Mouse (Mus musculus): ENCODE data around the gene Wdr60. TPM values are rescaled to one million over a fixed set of nuclear protein-coding genes. Genes with fewer than 3 reads are reported as not detected.
"Not testable (repeated sequence)": the region's sequence is repeated elsewhere in the genome, so short reads cannot be mapped to it uniquely, and the experiment has no call there.

The Wdr60 gene
- polyA plus RNA-seq, 1 experiment from 2014 or later: 22.6 TPM

DNA sequence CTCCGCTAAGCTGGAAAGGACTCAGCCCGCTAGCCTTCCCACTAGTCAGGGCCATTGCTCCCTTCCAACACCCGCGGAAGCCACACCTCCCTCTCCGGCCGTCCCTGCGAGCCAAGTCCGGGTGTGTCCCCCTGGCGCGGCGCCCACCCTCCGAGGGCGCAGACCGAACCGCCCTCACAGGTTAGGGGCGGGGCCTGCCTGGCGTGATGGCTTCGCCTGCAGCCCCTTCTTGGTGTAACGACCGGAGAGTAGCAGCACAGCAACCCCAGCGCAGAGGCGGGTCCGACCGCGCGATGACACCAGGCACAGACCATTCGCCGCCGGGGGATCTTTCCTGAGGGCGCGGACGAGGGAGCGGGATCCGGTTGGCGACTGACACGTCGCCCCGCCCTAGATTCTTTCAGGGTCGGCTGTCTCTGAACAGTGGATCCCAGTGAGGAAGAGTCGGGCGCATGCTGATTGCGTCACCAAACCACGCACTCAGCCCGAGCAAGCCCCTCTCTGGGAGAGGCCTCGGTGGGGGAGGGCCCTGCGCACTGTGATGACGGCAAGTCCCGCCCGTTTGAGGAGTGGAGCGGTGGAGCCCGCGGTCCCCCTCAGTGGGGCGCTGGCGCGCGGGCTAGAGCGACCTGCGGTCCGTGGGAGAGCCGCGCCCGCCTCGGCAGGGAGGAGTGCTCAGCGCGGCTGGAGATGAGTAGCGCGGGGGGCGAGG is 18.0 kb upstream of the Wdr60 start, which contains the start of gene Esyt2:
Gene Esyt2 (plus strand): TSS at position 544 of the 712 bp plus-strand sequence.
- peak within 1 kb of the TSS; percentile 80 for H3K4me3 ChIP-seq
- WGBS: 0% methylated on average over 59 of the region's 68 CpGs
- ATAC-seq (replicated peaks): peak; percentile 97
- peaks cover 11% of the 10 kb centered on the region for H3K4me1 ChIP-seq
- peak within 1 kb of the TSS; percentile 87 for H3K4me2 ChIP-seq
- peak within 1 kb of the TSS; percentile 99 for H3K27ac ChIP-seq
- H3K9ac ChIP-seq: peak within 1 kb of the TSS; percentile 89
- no peaks in the 10 kb centered on the region for H3K27me3 ChIP-seq (replicated peaks)
- no peaks in the 10 kb centered on the region for H3K36me3 ChIP-seq (replicated peaks)
- no peaks in the 10 kb centered on the region for H3K9me3 ChIP-seq

DNA sequence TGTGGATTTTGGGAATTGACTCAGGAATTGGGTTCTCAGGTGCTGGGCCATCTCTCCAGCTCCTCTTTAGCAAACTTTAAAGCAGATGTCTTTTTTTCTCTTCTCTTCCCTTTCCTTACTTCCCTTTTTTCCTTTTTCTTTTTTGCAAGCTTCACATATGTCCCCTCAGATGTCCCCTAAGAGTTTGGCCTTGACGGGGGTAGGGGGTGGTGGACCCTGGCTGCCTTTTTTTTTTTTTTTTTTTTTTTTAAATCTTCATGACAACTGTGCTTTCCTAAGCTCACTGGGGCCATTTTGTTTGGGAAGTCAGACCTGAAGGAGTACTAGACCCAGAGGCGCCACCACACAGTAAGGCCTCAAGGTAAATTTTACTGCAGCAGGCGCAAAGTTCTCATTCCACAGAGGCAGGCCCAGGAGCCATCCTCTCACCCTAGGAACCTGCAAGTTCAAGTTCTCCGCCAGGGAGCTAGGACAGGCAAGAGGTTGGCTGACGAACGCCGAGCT is 17.4 kb upstream of the Wdr60 start:
- ATAC-seq (replicated peaks): no peak

DNA sequence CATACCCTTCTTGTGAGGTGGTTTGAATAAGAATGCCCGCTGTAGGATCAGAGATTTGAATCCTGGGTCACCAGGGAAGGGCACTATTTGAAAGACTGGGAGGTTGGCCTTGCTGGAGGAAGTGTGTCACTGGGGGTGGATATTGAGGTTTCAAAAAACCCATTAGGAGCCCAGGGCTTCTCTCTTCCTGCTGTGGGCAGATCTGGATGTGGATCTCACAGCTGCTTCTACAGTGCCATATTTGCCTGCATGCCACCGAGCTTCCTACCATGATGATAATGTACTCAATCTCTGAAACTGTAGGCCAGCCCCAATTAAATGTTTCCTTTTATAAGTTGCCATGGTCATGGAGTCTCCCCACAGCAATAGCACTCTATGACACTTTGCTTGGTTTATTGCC is 16.4 kb upstream of the Wdr60 start:
- Histone ChIP-seq H3K9ac (no peak overlapping the region), H3K27me3 (replicated peaks) (no peaks in the 10 kb centered on the region), H3K9me3 (no peaks in the 10 kb centered on the region), H3K4me2 (no peak overlapping the region), H3K4me1 (peaks cover 11% of the 10 kb centered on the region), H3K27ac (no peak overlapping the region), H3K4me3 (no peak overlapping the region), H3K36me3 (replicated peaks) (no peaks in the 10 kb centered on the region)
- ATAC-seq (replicated peaks): no peak
- WGBS: 99% methylated on average over 2 of the region's 2 CpGs

More for the DNA sequence above, 17.4 kb upstream of the Wdr60 start:
- peak overlapping the region; percentile 61 for H3K4me2 ChIP-seq
- H3K27me3 ChIP-seq (replicated peaks): no peaks in the 10 kb centered on the region
- WGBS: 0% methylated on average over 7 of the region's 7 CpGs
- no peaks in the 10 kb centered on the region for H3K36me3 ChIP-seq (replicated peaks)
- H3K4me1 ChIP-seq: peaks cover 11% of the 10 kb centered on the region
- H3K27ac ChIP-seq: peak overlapping the region; percentile 99
- no peaks in the 10 kb centered on the region for H3K9me3 ChIP-seq
- peak overlapping the region; percentile 80 for H3K4me3 ChIP-seq
- H3K9ac ChIP-seq: peak overlapping the region; percentile 62

DNA sequence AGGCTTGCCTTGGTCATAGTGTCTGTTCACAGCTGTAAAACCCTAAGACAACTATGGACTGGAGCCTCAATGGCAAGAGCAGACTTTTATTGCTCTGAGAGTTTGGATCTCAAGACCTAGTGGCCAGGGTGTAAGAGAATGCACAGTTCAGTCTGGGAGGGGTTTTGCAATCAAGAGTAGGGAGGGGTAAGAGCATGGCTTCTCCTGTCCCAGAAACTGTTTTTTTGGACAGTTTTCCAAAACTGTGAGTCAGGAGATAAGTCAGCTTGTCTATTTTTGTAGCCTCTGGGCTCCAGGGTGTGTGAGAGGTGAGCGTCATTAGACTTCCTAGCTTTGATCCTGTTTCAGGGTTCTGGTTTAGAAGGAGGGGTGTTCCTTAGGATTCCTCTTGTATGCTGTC is 15.7 kb upstream of the Wdr60 start:
- no peak overlapping the region for H3K4me2 ChIP-seq
- H3K4me3 ChIP-seq: no peak overlapping the region
- no peaks in the 10 kb centered on the region for H3K27me3 ChIP-seq (replicated peaks)
- H3K9me3 ChIP-seq: no peaks in the 10 kb centered on the region
- H3K4me1 ChIP-seq: peaks cover 11% of the 10 kb centered on the region
- H3K27ac ChIP-seq: no peak overlapping the region
- H3K9ac ChIP-seq: no peak overlapping the region
- WGBS: 90% methylated on average over 1 of the region's 1 CpGs
- H3K36me3 ChIP-seq (replicated peaks): no peaks in the 10 kb centered on the region
- no peak for ATAC-seq (replicated peaks)

DNA sequence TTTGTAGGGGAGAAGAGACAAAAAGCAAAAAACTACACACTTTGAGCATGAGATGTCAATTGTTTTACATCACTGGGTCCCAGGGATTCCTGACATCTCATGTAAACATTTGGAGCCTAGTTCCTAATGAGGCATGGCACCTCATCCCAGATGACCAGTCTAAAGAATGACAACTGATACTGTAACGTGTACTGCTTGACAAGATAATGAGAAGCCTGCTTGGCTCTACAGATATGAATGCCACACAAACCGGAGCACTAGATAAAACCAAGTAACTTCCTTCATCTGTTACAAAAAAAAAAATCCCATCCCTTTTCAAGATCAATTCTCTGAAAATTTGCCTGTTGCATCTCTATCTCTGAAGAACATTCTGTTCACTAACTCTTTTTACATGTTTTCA is 14.1 kb upstream of the Wdr60 start:
- no peak for ATAC-seq (replicated peaks)
- H3K36me3 ChIP-seq (replicated peaks): no peaks in the 10 kb centered on the region
- no peak overlapping the region for H3K9ac ChIP-seq
- no peak overlapping the region for H3K27ac ChIP-seq
- H3K4me3 ChIP-seq: no peak overlapping the region
- no peaks in the 10 kb centered on the region for H3K9me3 ChIP-seq
- H3K4me1 ChIP-seq: peaks cover 3% of the 10 kb centered on the region
- H3K4me2 ChIP-seq: no peak overlapping the region
- 0 out of 2 replicates have a peak, but pooled peaks cover 2% of the 10 kb centered on the region for H3K27me3 ChIP-seq (replicated peaks)
- WGBS: 82% methylated on average over 2 of the region's 2 CpGs

DNA sequence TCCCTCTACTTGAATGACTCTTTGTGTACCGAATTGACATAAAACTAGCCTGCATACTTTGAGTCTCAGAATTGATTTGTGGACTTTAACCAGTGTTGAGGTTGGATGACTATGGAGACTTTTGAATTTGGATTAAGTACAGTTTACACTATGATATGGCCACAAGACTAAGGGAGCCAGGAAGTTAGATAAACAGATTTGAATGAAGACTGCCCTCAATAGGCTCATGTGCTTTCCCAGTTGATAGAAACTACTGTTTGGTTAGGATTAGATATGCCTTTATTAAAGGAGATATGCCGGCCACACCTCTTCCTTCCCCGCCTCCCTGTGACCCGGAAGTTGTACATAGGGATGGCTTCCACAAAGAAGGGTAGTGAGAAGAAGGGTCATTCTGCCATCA is 12.8 kb upstream of the Wdr60 start:
- ATAC-seq (replicated peaks): no peak
- H3K4me1 ChIP-seq: peaks cover 2% of the 10 kb centered on the region; the same call in 1 of the 2 replicates
- no peaks in the 10 kb centered on the region for H3K36me3 ChIP-seq (replicated peaks)
- H3K9me3 ChIP-seq: no peaks in the 10 kb centered on the region
- WGBS: 94% methylated on average over 4 of the region's 4 CpGs
- H3K9ac ChIP-seq: no peak overlapping the region
- H3K4me2 ChIP-seq: no peak overlapping the region
- 0 out of 2 replicates have a peak, but pooled peaks cover 2% of the 10 kb centered on the region for H3K27me3 ChIP-seq (replicated peaks)
- no peak overlapping the region for H3K4me3 ChIP-seq
- H3K27ac ChIP-seq: no peak overlapping the region

DNA sequence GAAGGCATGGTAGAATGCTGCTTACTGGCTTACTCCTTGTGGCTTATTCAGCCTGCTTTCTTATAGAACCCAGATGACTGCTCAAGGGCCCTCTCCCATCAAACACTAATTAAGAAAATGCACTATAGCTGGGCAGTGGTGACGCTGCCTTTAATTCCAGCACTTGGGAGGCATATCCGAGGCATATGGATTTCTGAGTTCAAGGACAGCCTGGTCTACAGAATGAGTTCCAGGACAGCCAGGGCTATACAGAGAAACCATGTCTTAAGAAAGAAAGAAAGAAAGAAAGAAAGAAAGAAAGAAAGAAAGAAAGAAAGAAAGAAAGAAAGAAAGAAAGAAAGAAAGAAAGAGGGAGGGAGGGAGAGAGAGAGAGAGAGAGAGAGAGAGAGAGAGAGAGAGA is 12.3 kb upstream of the Wdr60 start, which contains the start of gene Gm11027:
Gene Gm11027 (plus strand): TSS at position 301 of the 400 bp plus-strand sequence.
- H3K4me3 ChIP-seq; H3K4me2 ChIP-seq; H3K27me3 ChIP-seq (replicated peaks); H3K4me1 ChIP-seq; ATAC-seq (replicated peaks); H3K9me3 ChIP-seq; H3K36me3 ChIP-seq (replicated peaks); H3K27ac ChIP-seq; H3K9ac ChIP-seq: not testable (repeated sequence)
- 86% methylated on average over 2 of the region's 2 CpGs for WGBS

DNA sequence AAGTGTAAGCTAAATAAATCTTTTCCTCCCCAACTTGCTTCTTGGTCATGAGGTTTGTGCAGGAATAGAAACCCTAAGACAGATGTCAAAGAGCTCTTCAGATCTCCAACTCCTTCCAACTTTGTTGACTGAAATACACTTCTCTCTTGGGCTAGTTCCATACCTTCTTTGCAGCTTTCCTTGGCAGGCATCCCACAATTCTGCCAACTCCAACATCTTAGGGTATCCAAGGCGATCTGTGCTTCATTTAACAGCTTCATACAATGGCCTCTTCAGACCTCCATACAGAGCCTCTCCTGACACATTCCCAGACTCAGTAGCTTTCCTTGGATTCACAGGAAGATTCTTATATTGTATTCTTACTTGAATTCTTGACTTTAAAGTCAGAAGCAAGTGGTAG is 10.9 kb upstream of the Wdr60 start:
- no peak for ATAC-seq (replicated peaks)
- H3K4me3 ChIP-seq: no peak overlapping the region
- 56% methylated on average over 1 of the region's 1 CpGs for WGBS

DNA sequence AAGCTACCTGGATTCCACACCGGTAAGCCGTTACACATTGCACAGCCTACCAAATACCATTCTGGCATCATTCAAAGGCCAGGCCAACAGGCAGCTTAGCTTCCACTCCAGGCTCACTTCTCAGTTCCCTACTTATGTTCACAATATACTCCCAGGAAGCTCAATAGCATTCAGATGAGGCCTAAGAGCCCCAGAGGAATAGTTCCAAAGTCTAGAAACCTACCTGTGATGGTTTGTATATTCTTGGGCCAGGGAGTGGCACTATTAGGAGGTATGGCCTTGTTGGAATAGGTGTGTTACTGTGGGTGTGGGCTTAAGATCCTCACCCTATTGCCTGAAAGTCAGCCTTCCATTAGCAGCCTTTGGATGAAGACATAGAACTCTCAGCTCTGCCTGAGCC is 8.2 kb upstream of the Wdr60 start:
- no peak for ATAC-seq (replicated peaks)
- Histone ChIP-seq H3K27me3 (replicated peaks) (0 out of 2 replicates have a peak, but pooled peaks cover 2% of the 10 kb centered on the region), H3K4me2 (no peak overlapping the region), H3K9ac (no peak overlapping the region), H3K4me1 (no peaks in the 10 kb centered on the region), H3K4me3 (no peak overlapping the region), H3K27ac (no peak overlapping the region), H3K36me3 (replicated peaks) (no peaks in the 10 kb centered on the region), H3K9me3 (no peaks in the 10 kb centered on the region)
- WGBS: 96% methylated on average over 2 of the region's 2 CpGs

More for the DNA sequence above, 10.9 kb upstream of the Wdr60 start:
- Histone ChIP-seq H3K4me1 (no peaks in the 10 kb centered on the region), H3K36me3 (replicated peaks) (no peaks in the 10 kb centered on the region), H3K9ac (no peak overlapping the region), H3K27ac (no peak overlapping the region), H3K9me3 (no peaks in the 10 kb centered on the region), H3K27me3 (replicated peaks) (0 out of 2 replicates have a peak, but pooled peaks cover 2% of the 10 kb centered on the region), H3K4me2 (no peak overlapping the region)

DNA sequence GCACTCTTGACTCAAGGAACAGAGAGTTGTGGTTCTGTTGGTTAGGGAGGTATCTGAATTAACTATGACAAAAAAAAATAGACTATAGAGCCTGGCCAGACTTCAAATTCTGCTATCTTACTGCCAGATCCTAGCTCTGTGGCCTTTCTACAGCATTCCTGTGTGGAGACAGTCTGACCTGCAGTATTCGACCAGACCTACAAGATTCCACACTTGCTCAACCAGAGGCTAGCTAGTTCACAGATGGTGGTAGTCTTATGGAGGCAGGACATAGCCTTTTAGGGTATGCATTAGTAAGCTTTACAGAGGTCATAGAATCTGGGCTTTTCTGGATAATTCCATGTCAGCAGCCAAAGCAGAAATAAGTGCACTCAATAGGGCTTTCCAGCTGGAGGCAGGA is 7.7 kb upstream of the Wdr60 start:
- Histone ChIP-seq H3K27me3 (replicated peaks) (0 out of 2 replicates have a peak, but pooled peaks cover 2% of the 10 kb centered on the region), H3K9ac (no peak overlapping the region), H3K9me3 (no peaks in the 10 kb centered on the region), H3K4me1 (no peaks in the 10 kb centered on the region), H3K4me3 (no peak overlapping the region), H3K27ac (no peak overlapping the region), H3K4me2 (no peak overlapping the region), H3K36me3 (replicated peaks) (no peaks in the 10 kb centered on the region)
- 88% methylated on average over 1 of the region's 1 CpGs for WGBS
- no peak for ATAC-seq (replicated peaks)

DNA sequence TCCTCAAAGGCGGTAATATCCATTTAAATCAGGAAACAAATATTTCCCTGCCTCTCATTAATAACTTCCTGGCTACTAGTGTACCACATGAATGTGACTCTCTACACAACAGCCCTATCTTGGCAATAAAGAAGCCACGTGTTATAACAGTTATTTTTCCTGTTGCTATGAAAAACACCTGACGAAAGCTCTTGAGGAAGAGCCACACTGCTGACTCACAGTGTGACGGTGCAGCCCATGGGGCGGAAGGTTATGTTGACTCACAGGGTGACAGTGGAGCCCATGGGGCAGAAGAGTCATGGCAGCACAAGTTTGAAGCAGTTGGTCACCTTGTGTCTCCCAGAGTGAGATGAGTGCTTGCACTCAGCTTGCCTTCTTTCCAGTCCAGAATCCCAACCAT is 6.6 kb upstream of the Wdr60 start:
- no peak overlapping the region for H3K4me3 ChIP-seq
- H3K27ac ChIP-seq: no peak overlapping the region
- 85% methylated on average over 5 of the region's 5 CpGs for WGBS
- H3K27me3 ChIP-seq (replicated peaks): 0 out of 2 replicates have a peak, but pooled peaks cover 2% of the 10 kb centered on the region
- no peak overlapping the region for H3K4me2 ChIP-seq
- ATAC-seq (replicated peaks): no peak
- no peaks in the 10 kb centered on the region for H3K4me1 ChIP-seq
- no peaks in the 10 kb centered on the region for H3K36me3 ChIP-seq (replicated peaks)
- no peaks in the 10 kb centered on the region for H3K9me3 ChIP-seq
- no peak overlapping the region for H3K9ac ChIP-seq

DNA sequence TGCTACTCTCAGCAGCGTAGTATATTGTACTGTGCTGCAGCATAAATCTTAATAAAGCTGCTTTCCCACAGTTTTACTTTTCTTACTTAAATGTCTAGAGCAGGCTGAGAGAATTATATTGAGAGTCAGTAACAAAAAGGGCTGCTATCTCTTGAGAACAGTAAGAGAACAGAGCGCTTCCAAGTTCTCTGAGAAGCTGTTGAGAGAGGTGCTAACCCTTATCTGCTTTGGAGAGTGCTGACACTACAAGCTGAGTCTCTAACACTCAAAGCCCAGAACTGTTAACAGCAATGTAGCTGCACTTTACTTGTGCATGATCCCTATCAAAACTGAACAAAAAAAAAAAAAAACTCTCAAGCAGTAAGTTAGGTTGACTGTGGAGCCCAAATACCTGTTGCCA is 2.5 kb upstream of the Wdr60 start:
- Histone ChIP-seq H3K4me2 (no peak overlapping the region), H3K27ac (no peak overlapping the region), H3K4me3 (no peak overlapping the region), H3K27me3 (replicated peaks) (no peaks in the 10 kb centered on the region), H3K4me1 (peaks cover 13% of the 10 kb centered on the region), H3K9ac (no peak overlapping the region), H3K36me3 (replicated peaks) (no peaks in the 10 kb centered on the region), H3K9me3 (no peaks in the 10 kb centered on the region)
- ATAC-seq (replicated peaks): no peak
- 86% methylated on average over 2 of the region's 2 CpGs for WGBS

DNA sequence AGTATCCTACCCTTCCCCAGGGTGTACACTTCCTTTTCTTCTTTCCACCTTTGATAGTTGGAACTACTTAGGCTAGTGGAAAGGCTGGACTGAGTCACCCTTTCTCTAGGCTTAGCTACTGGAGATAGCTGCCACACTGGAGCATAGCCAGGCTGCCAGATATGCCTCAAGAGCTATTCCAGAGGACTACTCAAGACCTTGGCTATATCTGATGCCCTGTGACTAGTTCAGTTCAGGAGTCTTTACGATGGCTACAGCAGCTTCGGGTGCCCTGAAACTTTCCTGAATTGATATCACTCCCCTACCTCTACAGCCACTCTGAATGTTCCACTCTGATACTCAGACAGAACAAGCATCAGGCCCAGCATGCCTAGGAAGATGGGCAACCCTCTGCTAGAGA is 1.9 kb upstream of the Wdr60 start:
- WGBS: 89% methylated on average over 2 of the region's 2 CpGs
- H3K4me1 ChIP-seq: peaks cover 13% of the 10 kb centered on the region
- H3K4me3 ChIP-seq: no peak overlapping the region
- no peak overlapping the region for H3K9ac ChIP-seq
- no peaks in the 10 kb centered on the region for H3K36me3 ChIP-seq (replicated peaks)
- H3K4me2 ChIP-seq: no peak overlapping the region
- ATAC-seq (replicated peaks): no peak
- H3K27ac ChIP-seq: no peak overlapping the region
- H3K27me3 ChIP-seq (replicated peaks): no peaks in the 10 kb centered on the region
- no peaks in the 10 kb centered on the region for H3K9me3 ChIP-seq

Data from midbrain, embryonic 15.5 days (tissue).